Mouse (Mus musculus): ENCODE results near the gene Gm10073.

DNA sequence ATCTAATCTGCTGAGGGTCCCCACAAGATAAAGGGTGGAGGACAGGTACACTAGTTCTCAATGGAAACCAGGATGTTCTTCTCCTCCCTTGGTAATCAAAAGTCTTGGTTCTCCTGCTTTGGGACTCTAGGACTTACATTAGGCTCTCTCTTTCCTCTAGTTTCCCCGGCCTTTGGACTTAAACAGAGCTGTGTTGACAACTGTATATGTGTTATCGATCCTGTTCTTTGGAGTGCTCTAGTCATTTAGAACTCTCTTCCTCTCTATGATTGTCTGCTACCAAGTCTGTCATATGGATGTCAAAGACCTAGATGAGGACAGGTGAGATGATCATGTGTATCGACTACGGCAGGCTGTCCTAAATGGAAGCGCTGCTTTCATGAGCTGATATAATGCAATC, 23.8 kb upstream of the Gm10073 start:
- TF ChIP-seq GATA1 (IDR thresholded peaks at IDR 0.05; ENCODE audit: low read length) (no peak), TAL1 (IDR thresholded peaks at IDR 0.05; ENCODE audit: low read length) (no peak)

Data from erythroblast, embryonic 14.5 days (primary cell).